Mouse (Mus musculus): ENCODE measurements around the gene 1810009A15Rik.
"Not testable (repeated sequence)": the region's sequence is repeated elsewhere in the genome, so short reads cannot be mapped to it uniquely, and the experiment has no call there.

Gene 1810009A15Rik

GRCm38 (mm10) chr19:8875031-8875430, 13.6 kb upstream of the 1810009A15Rik start:
- no peak for DNase-seq (ENCODE audit: low spot score in 2 of 2)

DNA sequence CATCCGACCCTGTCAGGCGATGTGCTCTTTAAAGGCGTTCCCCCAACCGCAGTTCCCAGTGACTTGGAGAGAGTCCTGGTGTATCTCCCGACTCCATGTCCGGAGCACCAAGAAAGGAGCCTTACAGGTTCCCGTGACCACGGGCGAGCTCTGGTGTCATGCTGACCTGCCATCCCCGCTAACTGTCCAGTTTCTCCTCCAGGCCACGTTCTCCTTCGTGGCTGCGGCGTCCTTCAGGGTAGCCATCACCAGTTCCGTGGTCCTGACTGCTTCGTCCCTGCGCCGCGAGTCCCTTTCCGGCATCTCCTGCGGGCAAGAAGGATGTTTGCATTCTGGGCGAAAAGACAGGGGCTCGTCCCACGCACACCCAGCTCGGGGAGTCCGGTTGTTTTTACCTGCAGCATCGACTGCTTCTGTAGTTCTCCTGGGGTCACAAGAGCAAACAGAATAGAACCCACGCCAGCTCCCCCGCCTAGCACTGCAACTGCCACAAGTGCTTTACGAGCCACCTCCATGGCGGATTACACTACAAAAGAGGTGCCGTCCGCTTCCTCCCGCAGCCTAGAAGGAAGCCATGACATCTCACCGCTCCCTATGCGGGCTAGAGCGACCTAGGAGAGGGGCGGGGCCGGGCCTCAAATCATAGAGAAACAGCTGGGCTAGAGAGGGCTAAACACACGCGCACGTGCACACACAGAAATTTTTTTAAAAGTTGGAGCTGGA, 8.2 kb upstream of the 1810009A15Rik start, which contains the start of gene Uqcc3:
Gene Uqcc3, minus strand, starts transcription at position 613 of the 723 bp plus-strand sequence.
- DNase-seq (ENCODE audit: low spot score in 2 of 2), result peak; percentile 87 to 94

GRCm38 (mm10) chr19:8881034-8881392, 7.6 kb upstream of the 1810009A15Rik start:
- DNase-seq (ENCODE audit: low spot score in 2 of 2), result no peak

- no peak for DNase-seq (ENCODE audit: low spot score in 2 of 2)
These were observed 5.0 kb upstream of the 1810009A15Rik start, which contains the start of the genes Lbhd1 and Gm49403 for GRCm38 (mm10) chr19:8883616-8884015. TSS of gene Lbhd1 (plus strand) at chr19:8883732. TSS of gene Gm49403 (plus strand) at chr19:8883930.

DNA sequence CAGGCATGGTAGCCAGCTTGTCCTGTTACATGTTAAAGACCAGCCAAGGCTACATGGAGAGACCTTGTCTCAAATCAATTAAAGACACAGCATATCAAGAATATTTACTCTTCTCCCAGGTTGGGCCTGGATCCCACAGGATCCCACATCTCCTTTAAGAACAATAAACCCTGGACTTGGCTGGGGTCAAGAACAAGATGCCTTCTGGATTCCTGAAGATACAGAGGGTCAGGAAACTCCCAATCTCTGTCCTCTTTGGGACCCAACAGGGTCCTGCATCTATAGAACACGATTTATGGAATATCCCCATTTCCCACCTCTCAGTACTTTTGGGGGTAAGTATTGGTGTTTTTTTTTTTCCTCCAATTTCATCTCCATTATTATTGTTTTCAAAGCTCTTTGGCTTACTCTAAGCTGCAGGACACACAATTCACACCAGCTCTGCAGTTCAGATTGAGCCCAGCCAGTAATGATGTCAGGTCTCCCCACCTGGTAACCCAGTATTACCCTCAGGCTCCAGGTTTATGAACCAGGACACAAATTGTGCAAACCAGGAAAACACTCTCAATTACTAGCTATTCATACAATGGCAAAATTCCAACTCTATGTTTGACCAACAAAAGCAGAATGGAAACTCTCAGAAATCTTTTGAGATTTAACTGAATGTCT, 1.6 kb upstream of the 1810009A15Rik start:
- DNase-seq (ENCODE audit: low spot score in 2 of 2), result no peak

DNA sequence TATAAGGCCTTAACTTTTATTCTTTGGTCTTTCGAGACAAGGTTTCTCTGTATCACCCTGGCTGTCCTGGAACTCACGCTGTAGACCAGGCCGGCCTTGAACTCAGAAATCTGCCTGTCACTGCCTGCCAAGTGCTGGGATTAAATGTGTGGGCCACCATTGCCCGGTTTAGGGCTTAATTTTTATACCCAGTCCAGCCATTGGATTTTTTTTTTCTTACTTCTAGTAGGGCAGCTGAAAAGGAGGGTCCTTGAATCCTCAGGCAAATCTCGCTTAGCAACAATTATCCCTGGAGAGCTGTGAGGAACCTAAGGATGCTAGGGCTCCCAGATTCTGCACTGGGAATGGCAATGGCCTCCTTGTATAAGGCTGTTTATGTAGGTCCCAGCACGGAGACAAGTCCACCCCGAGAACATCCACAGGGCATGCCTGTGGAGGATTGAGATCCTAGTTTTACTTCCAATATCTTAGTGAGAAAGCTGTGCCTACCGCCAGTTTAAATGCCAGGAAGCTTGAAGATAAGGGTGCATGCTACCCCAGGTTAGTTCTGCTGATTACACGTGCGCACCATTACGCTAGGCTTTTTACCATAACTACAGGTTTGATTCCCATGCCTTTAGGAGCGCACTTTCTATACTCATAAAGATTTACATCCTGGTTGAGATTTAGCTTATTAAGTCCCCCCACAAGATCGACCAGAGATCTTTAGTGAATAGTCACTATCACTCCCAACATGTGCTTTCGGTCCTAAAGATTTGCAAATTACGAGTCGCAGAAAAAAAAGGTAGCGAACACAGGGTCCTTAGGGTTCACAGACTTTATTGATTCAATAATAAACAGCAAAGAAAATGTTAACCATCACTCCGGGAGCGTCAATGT, 829 bp upstream of the 1810009A15Rik start:
- no peak for DNase-seq (ENCODE audit: low spot score in 2 of 2)

DNA sequence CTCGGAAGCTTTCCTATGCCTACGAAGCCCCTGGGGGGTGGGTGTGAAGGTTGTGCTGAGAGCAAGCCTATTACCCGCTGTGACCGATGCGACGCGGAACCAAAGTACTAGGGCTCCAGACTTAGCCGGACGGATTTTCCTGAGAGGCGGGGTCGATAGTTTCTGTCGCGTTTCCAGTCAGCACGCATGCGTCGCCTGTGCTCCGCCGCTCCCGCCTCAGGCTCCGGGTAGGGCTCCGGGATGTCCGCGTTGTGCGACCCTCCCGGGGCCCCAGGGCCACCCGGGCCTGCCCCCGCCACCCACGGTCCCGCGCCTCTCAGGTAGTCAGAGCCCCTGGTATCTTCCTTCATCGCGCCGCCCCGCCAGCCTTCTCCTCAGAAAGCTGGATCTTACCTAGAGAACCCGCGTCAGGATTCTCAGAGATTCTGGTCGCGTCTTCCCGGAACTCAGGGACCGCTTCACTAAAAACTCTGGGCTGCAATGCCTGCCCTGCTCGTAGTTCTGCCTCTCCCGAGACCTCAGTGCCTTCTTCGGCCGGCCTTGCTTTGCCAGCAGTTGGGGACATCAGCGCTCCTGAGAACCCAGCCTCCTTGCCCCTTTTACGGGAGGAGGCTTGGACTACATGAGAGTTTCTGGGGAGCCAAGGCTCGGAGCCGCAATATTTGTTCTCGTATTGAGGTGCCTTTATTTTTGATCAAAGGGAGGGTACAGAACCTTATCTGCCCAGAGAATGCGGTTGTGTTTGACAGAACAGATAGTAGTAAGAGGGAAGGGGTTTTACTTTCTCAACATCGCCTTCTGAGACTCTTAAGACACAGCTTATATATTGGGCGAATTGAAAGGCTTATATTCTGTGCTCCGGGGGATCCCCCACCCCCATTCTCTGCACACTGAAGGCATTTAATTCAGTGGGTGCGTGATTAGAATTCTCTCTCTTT, 4.4 kb downstream of the 1810009A15Rik start, which contains the start of gene Ints5:
Gene Ints5, plus strand, starts transcription at position 177 of the 938 bp plus-strand sequence.
- peak; percentile 86 to 90 for DNase-seq (ENCODE audit: low spot score in 2 of 2)

GRCm38 (mm10) chr19:8895397-8895960, 6.8 kb downstream of the 1810009A15Rik start:
- DNase-seq (ENCODE audit: low spot score in 2 of 2), result no peak

GRCm38 (mm10) chr19:8896231-8896630, 7.6 kb downstream of the 1810009A15Rik start:
- not testable (repeated sequence) for DNase-seq (ENCODE audit: low spot score in 2 of 2)

DNA sequence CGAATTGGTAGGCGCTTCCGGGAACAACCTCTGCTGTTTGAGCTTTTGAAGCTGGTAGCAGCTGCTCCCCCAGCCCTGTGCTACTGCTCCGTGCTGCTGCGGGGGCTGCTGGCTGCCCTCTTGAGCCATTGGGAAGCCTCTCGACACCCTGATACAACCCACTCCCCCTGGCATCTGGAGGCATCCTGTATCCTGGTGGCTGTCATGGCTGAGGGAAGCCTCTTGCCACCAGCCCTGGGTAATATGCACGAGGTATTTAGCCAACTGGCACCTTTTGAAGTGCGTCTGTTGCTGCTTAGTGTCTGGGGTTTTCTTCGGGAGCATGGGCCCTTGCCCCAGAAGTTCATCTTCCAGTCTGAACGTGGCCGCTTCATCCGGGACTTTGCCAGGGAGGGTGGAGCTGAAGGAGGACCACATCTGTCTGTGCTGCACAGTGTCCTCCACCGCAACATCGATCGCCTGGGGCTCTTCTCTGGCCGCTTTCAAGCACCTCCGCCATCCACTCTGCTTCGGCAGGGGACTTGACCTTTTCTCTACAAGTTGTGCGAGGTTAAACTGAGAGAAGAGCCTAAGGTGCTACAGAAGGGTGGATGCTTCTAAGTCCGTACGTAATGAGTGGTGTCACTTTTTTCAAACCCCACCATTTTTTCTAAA, 8.7 kb downstream of the 1810009A15Rik start:
- DNase-seq (ENCODE audit: low spot score in 2 of 2), result peak in 1 of 2 experiments; percentile 48

GRCm38 (mm10) chr19:8897865-8898495, 9.3 kb downstream of the 1810009A15Rik start, which contains the start of gene Ganab:
TSS of gene Ganab (plus strand) at chr19:8898071.
- peak; percentile 89 to 98 for DNase-seq (ENCODE audit: low spot score in 2 of 2)

DNA sequence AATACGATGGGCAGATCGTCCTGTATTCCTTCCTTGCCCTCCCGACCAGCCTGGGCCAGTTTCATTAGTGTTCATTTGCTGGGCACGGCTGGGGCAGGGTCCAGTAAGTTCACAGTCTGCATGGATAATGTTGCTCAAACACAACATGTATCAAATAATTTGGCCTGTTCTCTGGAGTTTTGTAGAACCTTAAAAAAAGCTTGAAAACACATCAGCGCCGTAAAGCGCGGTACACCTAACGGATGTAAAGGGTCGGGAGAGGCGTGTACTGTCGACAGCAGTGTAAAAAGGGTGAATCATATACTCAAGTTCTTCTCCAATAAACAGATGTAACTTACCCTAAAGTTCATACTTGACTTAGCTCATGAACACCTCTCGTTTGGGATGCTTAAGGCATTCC, 9.9 kb downstream of the 1810009A15Rik start:
- peak in 1 of 2 experiments; percentile 34 for DNase-seq (ENCODE audit: low spot score in 2 of 2)

- DNase-seq (ENCODE audit: low spot score in 2 of 2), result no peak
These were observed 10.4 kb downstream of the 1810009A15Rik start for GRCm38 (mm10) chr19:8899079-8899478.

- no peak for DNase-seq (ENCODE audit: low spot score in 2 of 2)
These were observed 14.8 kb downstream of the 1810009A15Rik start for GRCm38 (mm10) chr19:8903412-8903811.

DNA sequence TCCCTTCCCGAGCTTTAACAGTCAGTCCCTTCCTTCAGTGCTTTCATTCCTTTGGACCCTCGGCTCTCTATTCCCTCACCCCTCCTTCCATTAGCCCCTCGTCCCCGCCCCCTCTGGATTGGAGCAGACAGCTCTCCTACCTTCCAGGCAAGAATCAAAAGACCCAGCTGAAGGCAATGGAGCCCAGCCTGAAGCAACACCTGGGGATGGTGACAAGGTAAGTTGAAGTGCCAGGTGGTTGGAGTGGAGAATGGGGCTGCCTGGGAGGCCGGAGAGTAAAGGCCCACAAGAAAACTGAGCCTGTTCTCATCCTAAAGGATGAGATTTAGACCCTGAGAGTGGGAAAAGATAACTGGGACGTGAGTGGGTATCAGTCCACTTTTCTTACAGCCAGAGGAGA, 19.9 kb downstream of the 1810009A15Rik start:
- DNase-seq (ENCODE audit: low spot score in 2 of 2), result no peak

DNA sequence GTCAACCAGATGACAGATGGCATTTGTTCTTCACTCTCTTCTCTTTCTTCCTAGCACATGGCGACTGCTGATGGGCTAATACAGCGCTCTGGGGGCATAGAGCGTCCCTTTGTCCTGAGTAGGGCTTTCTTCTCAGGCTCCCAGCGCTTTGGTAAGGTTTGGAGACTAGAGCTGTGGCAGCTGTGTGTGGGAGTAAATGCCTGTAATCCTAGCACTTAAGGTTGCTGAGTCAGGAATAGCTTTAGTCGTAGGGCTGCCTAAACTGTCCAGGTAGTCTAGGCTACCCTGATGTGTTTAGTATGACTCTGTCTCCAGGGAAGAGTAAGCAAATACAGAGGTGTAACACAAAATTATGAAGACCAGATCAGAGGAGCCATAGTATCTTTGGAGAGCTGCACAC, 23.2 kb downstream of the 1810009A15Rik start:
- no peak for DNase-seq (ENCODE audit: low spot score in 2 of 2)

DNA sequence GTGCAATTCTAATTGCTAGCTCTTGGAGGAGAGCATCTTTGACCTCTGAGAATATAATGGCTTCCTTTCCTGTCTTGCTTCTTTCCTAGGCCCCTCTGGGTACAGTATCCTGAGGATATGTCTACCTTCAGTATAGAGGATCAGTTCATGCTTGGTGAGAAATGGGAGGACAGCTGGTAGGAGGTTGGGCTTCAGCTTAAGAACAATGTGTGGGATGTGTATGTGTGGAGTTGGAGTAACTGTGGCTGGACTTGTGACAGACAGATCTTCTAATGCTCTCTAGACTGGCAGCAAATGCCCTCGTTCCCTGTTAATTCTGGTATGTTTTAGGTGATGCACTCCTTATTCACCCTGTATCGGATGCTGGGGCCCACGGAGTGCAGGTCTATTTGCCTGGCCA, 25.6 kb downstream of the 1810009A15Rik start:
- no peak for DNase-seq (ENCODE audit: low spot score in 2 of 2)

GRCm38 (mm10) chr19:8919000-8919399, 30.3 kb downstream of the 1810009A15Rik start:
- DNase-seq (ENCODE audit: low spot score in 2 of 2), result no peak

DNA sequence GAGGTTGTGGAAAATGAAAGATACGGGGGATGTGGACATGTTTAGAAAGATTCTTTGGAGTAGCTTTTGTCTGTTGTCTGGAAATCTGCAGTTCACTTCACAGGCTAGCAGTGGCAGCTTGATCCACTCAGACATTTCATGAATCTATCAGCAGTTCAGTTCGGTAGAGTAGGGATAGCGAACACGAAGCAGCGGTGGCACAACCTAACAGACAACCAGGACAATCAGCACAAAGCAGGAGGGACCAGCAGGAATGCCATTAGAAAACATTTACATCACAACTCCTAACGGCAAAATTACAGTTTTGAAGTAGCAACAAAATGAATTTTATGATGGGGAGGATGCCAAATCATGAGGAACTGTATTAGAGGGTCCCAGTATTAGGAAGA, 31.0 kb downstream of the 1810009A15Rik start:
- DNase-seq (ENCODE audit: low spot score in 2 of 2), result peak in 1 of 2 experiments; percentile 17
